Mouse (Mus musculus) heart, adult 2 months (tissue): Measurements from ENCODE around the gene Map3k1. TPM values are rescaled to one million over a fixed set of nuclear protein-coding genes. Genes with fewer than 3 reads are reported as not detected.

ENCODE experiments used
- DNase-seq, 2 experiments: peaks; one replicate each; pipeline ENCODE4 v3.0.0; 2021
- H3K27ac ChIP-seq: fragments of 200-600 bp; 2 replicates; pipeline ENCODE4 v1.8.1; 2022
- H3K27me3 ChIP-seq: fragments of 200-500 bp; 2 replicates; pipeline ENCODE4 v1.6.1; 2012; ENCODE audit warnings: mild to moderate bottlenecking, low read length, inconsistent platforms, mixed read lengths; ENCODE audit not compliant: control insufficient read depth, insufficient read depth
- H3K36me3 ChIP-seq: fragments of 200-500 bp; 2 replicates; pipeline ENCODE4 v1.6.1; 2012; ENCODE audit warnings: low read length, inconsistent platforms; ENCODE audit not compliant: control insufficient read depth, insufficient read depth
- H3K4me1 ChIP-seq: fragments of 200-500 bp; 2 replicates; pipeline ENCODE4 v1.6.1; 2011; ENCODE audit warnings: low read length; ENCODE audit not compliant: control insufficient read depth, insufficient read depth
- H3K4me3 ChIP-seq: fragments of 200-600 bp; 2 replicates; pipeline ENCODE4 v1.8.1; 2022
- H3K79me2 ChIP-seq: fragments of 200-500 bp; replicated peaks from 2 replicates; pipeline ENCODE4 v1.6.1; 2012; ENCODE audit warnings: mild to moderate bottlenecking, inconsistent platforms, low read length, moderate library complexity, mixed read lengths; ENCODE audit not compliant: control insufficient read depth, insufficient read depth
- H3K9ac ChIP-seq: fragments of 200-500 bp; 2 replicates; pipeline ENCODE4 v1.6.1; 2012; ENCODE audit warnings: low read depth, mild to moderate bottlenecking, control low read depth, inconsistent platforms, low read length, mixed read lengths
- CTCF ChIP-seq: fragments of 200-600 bp; IDR thresholded peaks from 2 replicates; pipeline ENCODE4 v1.8.1; 2022; ENCODE audit warnings: antibody characterized with exemption, mild to moderate bottlenecking, moderate library complexity
- EP300 ChIP-seq: fragments of 200-500 bp; IDR thresholded peaks from 2 replicates; pipeline ENCODE4 v1.6.1; 2011; ENCODE audit warnings: low read depth, low read length, control low read depth; ENCODE audit not compliant: insufficient read depth
- POLR2A ChIP-seq: fragments of 200-500 bp; IDR thresholded peaks from 2 replicates; pipeline ENCODE4 v1.6.1; 2011; ENCODE audit warnings: mild to moderate bottlenecking, low read depth, low read length, control low read depth; ENCODE audit not compliant: insufficient read depth
- WGBS: fragments of 180-500 bp; shearing (Covaris S2); methylation state at CpG from one replicate; pipeline ENCODE4 v1.1.7; 2018; 5-methylcytosine and 5-hydroxymethylcytosine counted together
- intact Hi-C: fragments of 180-260 bp; cut with DNase I; formaldehyde crosslinking; loops from one replicate; pipeline ENCODE4 v1.15.1; 2025
- polyA plus RNA-seq: library from polyadenylated mRNA; depleted of rRNA; stranded (reverse); fragments of >200 nt; gene quantifications from 2 replicates; pipeline ENCODE4 v1.2.3, GENCODE M21; 2012
- total RNA-seq, 2 experiments: library from RNA; stranded (reverse); gene quantifications; 2 replicates each; pipeline ENCODE4 v1.2.3; 2021

Map3k1 gene
- total and polyA plus RNA-seq, 3 experiments: 10.7 to 24.6 (median 15.2) TPM

DNA sequence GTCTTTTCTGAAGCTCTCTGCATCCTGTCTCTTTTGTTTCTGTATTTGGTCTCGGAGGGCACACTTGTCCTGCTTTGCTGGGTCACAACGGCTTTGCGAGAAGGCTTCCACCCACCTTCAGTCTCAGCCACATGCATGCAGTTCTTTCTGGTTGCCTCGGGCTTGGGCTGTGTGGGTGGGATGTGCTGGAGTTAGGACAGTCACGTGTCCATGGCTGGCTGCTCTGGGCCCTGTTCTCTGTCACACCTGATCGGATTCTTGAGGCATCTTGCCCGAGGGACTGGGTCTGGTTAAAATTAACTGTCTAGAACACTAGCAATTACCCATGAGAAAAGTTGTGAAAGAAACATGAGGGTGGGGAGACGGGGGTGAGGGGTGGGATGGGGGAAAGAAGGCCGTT lies 36.7 kb upstream of the Map3k1 start:
- no peaks in the 10 kb centered on the region for H3K36me3 ChIP-seq
- no peaks in the 10 kb centered on the region for H3K79me2 ChIP-seq
- no peak overlapping the region for H3K27ac ChIP-seq
- 53% methylated on average over 9 of the region's 9 CpGs for WGBS
- H3K9ac ChIP-seq: no peak overlapping the region
- no peak overlapping the region for H3K4me3 ChIP-seq
- TF ChIP-seq POLR2A (no peak), CTCF (no peak), EP300 (no peak)
- intact Hi-C loops: no loop called here
- no peaks in the 10 kb centered on the region for H3K4me1 ChIP-seq
- DNase-seq: no peak
- H3K27me3 ChIP-seq: no peaks in the 10 kb centered on the region

DNA sequence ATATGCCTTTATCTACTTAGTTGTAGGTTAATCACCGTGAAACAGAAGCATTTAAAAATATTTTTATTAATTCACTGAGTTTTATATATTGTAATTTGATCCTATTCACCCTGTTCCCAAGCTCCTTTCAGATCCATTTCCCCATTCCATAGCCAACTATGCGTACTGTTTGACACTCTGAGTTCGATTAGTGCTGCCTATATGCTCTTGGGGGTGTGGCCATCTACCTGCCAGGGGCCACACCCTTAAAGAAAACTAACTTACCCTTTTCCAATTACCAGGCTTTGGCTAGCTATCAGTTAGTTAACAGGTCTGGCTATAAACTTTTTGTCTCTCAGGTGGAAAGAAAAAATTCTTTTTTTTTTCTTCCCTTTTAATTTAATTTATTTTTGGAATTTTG lies 35.5 kb upstream of the Map3k1 start:
- no peaks in the 10 kb centered on the region for H3K36me3 ChIP-seq
- H3K9ac ChIP-seq: no peak overlapping the region
- H3K79me2 ChIP-seq: no peaks in the 10 kb centered on the region
- no peaks in the 10 kb centered on the region for H3K27me3 ChIP-seq
- H3K4me1 ChIP-seq: no peaks in the 10 kb centered on the region
- intact Hi-C loops: no loop called here
- no peak for TF ChIP-seq EP300
- no peak for TF ChIP-seq POLR2A
- no peak for TF ChIP-seq CTCF
- 91% methylated on average over 3 of the region's 3 CpGs for WGBS
- no peak overlapping the region for H3K4me3 ChIP-seq
- no peak for DNase-seq
- no peak overlapping the region for H3K27ac ChIP-seq

DNA sequence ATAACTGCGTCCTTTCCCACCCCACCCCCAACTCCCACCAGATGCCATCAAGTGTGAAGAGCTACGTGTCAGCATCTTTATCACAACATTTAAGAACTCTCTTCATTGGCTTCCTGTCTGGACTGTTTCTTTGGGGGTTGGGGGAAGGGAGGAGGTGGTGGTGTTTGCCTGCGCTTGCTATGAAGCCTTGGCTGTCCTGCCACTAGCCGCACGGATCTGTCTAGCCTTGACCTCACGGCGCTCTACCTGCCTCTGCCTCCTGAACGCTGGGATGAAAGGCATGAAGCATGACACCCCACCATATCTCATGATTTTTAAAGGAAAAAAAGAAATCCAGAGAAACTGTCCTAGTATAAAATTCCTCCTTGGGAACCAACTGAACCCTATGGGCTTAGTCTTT lies 27.0 kb upstream of the Map3k1 start:
- intact Hi-C loops: no loop called here
- H3K4me3 ChIP-seq: no peak overlapping the region
- no peak for TF ChIP-seq CTCF
- H3K36me3 ChIP-seq: no peaks in the 10 kb centered on the region
- H3K4me1 ChIP-seq: no peaks in the 10 kb centered on the region
- 53% methylated on average over 8 of the region's 8 CpGs for WGBS
- DNase-seq: no peak
- no peak overlapping the region for H3K27ac ChIP-seq
- no peaks in the 10 kb centered on the region for H3K79me2 ChIP-seq
- no peaks in the 10 kb centered on the region for H3K27me3 ChIP-seq
- H3K9ac ChIP-seq: no peak overlapping the region

DNA sequence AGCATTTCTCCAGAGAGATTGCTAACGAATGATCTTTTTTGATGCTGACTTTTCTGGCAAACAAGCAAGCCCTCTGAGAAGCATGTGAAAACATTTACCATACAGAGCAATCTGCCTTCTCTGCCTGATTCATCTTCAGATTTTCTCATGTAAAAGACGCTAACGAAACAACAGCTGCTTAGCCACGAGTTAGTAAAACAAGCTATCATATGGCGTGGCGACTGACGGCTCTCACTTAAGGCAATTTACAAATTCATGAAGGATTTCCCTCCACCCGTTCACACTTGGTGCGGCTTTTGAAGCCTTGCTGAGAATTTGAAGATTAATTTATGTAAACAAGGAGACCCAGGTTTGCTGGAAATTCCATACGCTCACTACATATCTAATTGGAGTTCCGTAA lies 25.8 kb upstream of the Map3k1 start:
- intact Hi-C loops: no loop called here
- no peak overlapping the region for H3K4me3 ChIP-seq
- H3K9ac ChIP-seq: no peak overlapping the region
- DNase-seq: no peak
- TF ChIP-seq EP300 (no peak), CTCF (no peak), POLR2A (no peak)
- H3K79me2 ChIP-seq: no peaks in the 10 kb centered on the region
- WGBS: 70% methylated on average over 11 of the region's 11 CpGs
- no peaks in the 10 kb centered on the region for H3K4me1 ChIP-seq
- no peaks in the 10 kb centered on the region for H3K36me3 ChIP-seq
- no peak overlapping the region for H3K27ac ChIP-seq
- no peaks in the 10 kb centered on the region for H3K27me3 ChIP-seq

DNA sequence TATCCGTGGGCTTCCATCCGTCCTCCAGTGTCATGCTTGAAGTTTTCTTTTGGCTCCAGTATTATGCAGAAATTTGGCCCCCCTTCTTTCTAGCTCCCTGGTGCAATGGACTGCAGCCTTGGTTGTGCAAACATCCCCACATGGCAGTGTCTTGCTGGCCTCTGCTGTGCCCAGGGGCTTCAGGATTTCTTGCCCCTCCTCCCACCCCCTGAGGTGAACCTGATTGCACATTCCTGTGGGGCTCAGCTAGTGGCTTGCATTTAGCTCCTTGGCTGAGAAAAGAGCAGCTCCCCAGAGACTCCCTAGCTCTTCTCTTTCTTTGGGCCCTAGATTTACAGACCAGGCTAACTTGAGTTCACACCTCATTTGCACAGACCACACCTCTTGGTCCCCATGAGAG lies 20.7 kb upstream of the Map3k1 start:
- TF ChIP-seq CTCF: no peak
- no peak for TF ChIP-seq POLR2A
- TF ChIP-seq EP300: no peak
- DNase-seq: no peak
- Histone ChIP-seq H3K4me1 (no peaks in the 10 kb centered on the region), H3K9ac (no peak overlapping the region), H3K36me3 (no peaks in the 10 kb centered on the region), H3K27ac (no peak overlapping the region), H3K27me3 (no peaks in the 10 kb centered on the region), H3K79me2 (no peaks in the 10 kb centered on the region), H3K4me3 (no peak overlapping the region)
- intact Hi-C loops: no loop called here
- 49% methylated on average over 2 of the region's 2 CpGs for WGBS

DNA sequence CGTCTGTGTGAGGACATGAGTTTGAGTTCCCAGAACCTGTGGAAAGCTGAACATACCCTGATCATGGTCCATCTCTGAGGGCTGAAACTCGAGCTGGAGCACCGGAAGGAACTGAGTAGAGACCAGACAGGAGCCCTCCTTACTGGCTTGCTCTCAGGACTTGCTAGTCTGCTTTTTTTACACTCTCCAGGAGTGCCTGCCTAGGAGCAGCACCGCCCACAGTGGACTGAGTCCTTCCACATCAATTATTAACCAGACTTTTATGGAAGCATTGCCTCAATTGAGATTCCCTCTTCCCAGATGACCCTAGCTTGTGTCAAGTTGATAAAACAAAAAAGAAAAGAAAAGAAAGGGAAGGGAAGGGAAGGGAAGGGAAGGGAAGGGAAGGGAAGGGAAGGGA lies 18.7 kb upstream of the Map3k1 start:
- H3K4me1 ChIP-seq: no peaks in the 10 kb centered on the region
- H3K9ac ChIP-seq: no peak overlapping the region
- no peak overlapping the region for H3K27ac ChIP-seq
- 86% methylated on average over 4 of the region's 4 CpGs for WGBS
- H3K27me3 ChIP-seq: no peaks in the 10 kb centered on the region
- TF ChIP-seq CTCF (no peak), EP300 (no peak), POLR2A (no peak)
- intact Hi-C loops: no loop called here
- DNase-seq: no peak
- H3K36me3 ChIP-seq: no peaks in the 10 kb centered on the region
- no peak overlapping the region for H3K4me3 ChIP-seq
- H3K79me2 ChIP-seq: no peaks in the 10 kb centered on the region

DNA sequence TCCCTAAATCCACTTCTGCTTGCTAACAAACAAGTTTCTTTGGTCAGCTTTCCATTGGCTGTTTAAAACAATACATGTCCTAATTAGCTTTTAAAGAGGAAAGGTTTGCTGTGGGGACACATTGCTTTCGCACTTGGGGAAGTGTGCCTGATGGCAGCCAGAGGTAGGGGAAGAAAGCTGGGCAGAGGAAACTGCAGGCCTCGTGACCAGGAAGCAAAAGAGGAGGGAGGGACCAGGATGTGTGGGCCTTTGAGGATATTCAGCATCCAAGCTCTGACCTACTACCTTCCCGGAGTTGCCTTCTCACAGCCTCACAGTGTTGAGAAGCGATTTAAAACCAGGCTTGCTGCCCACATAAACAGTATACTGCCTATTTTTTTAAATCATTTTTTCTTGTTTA lies 15.4 kb upstream of the Map3k1 start:
- Histone ChIP-seq H3K79me2 (no peaks in the 10 kb centered on the region), H3K27me3 (no peaks in the 10 kb centered on the region), H3K4me3 (no peak overlapping the region), H3K36me3 (no peaks in the 10 kb centered on the region), H3K9ac (no peak overlapping the region), H3K4me1 (no peaks in the 10 kb centered on the region; the same call in 1 of the 2 replicates), H3K27ac (no peak overlapping the region)
- intact Hi-C loops: no loop called here
- DNase-seq: no peak
- TF ChIP-seq CTCF (no peak), POLR2A (no peak), EP300 (no peak)
- WGBS: 57% methylated on average over 4 of the region's 4 CpGs
